Mouse (Mus musculus) cerebellum, postnatal 10 days (tissue): ENCODE results near the gene Trpc7.
A peak's percentile ranks its signal among the peaks of the same experiment; 100 is the strongest.

Source experiments
- DNase-seq, 2 experiments: peaks; one replicate each; pipeline ENCODE4 v3.0.0; 2021; ENCODE audit warnings: mixed read lengths in 2 of 2

Trpc7 gene

GRCm38 (mm10) chr13:56895893-56896292 lies at the start of gene Trpc7:
TSS of gene Trpc7 (minus strand) at chr13:56895993.
- DNase-seq: no peak

- DNase-seq: no peak
These were observed 43.5 kb upstream of the Trpc7 start for GRCm38 (mm10) chr13:56939261-56939660.

- no peak for DNase-seq
These were observed 38.2 kb upstream of the Trpc7 start for GRCm38 (mm10) chr13:56933832-56934510.

- no peak for DNase-seq
These were observed 34.6 kb upstream of the Trpc7 start for GRCm38 (mm10) chr13:56930421-56930820.

- DNase-seq: no peak
These were observed 27.2 kb upstream of the Trpc7 start for GRCm38 (mm10) chr13:56922976-56923375.

- no peak for DNase-seq
These were observed 25.5 kb upstream of the Trpc7 start for GRCm38 (mm10) chr13:56921251-56921650.

GRCm38 (mm10) chr13:56914721-56915120 lies 18.9 kb upstream of the Trpc7 start:
- no peak for DNase-seq

GRCm38 (mm10) chr13:56911093-56911492 lies 15.3 kb upstream of the Trpc7 start:
- DNase-seq: no peak

GRCm38 (mm10) chr13:56895386-56895785 lies 407 bp downstream of the Trpc7 start:
- peak; percentile 39 to 63 for DNase-seq

- peak; percentile 36 to 38 for DNase-seq
These were observed 1.2 kb downstream of the Trpc7 start for GRCm38 (mm10) chr13:56894543-56894942.

GRCm38 (mm10) chr13:56889888-56890287 lies 5.9 kb downstream of the Trpc7 start:
- DNase-seq: no peak

- peak; percentile 69 to 82 for DNase-seq
These were observed 12.9 kb downstream of the Trpc7 start for GRCm38 (mm10) chr13:56882931-56883330.

GRCm38 (mm10) chr13:56864567-56864966 lies 31.2 kb downstream of the Trpc7 start:
- DNase-seq: no peak

- peak in 1 of 2 experiments; percentile 16 for DNase-seq
These were observed 33.8 kb downstream of the Trpc7 start for GRCm38 (mm10) chr13:56862011-56862410.

- peak; percentile 53 to 59 for DNase-seq
These were observed 41.3 kb downstream of the Trpc7 start for GRCm38 (mm10) chr13:56854506-56854905.

GRCm38 (mm10) chr13:56853436-56853835 lies 42.4 kb downstream of the Trpc7 start:
- peak; percentile 36 to 61 for DNase-seq

- DNase-seq: no peak
These were observed 49.9 kb downstream of the Trpc7 start for GRCm38 (mm10) chr13:56845866-56846265.

GRCm38 (mm10) chr13:56815471-56815870 lies 80.3 kb downstream of the Trpc7 start:
- DNase-seq: peak; percentile 34 to 42

GRCm38 (mm10) chr13:56806776-56807490 lies 88.9 kb downstream of the Trpc7 start:
- DNase-seq: peak; percentile 97 to 99

- no peak for DNase-seq
These were observed 90.7 kb downstream of the Trpc7 start for GRCm38 (mm10) chr13:56805131-56805530.

- no peak for DNase-seq
These were observed 98.3 kb downstream of the Trpc7 start for GRCm38 (mm10) chr13:56797459-56797858.

- DNase-seq: peak; percentile 54 to 57
These were observed 100.3 kb downstream of the Trpc7 start for GRCm38 (mm10) chr13:56795501-56795900.

- DNase-seq: no peak
These were observed 101.4 kb downstream of the Trpc7 start for GRCm38 (mm10) chr13:56794441-56794840.

- DNase-seq: no peak
These were observed 102.9 kb downstream of the Trpc7 start for GRCm38 (mm10) chr13:56792844-56793243.
